Mouse (Mus musculus) mouse embryonic stem cell (cell line): ENCODE measurements around the gene Tbc1d32.
"Not testable (repeated sequence)": the region's sequence is repeated elsewhere in the genome, so short reads cannot be mapped to it uniquely, and the experiment has no call there.

Source experiments
- in situ Hi-C, 2 experiments: fragments of 300-500 bp; cut with MboI; formaldehyde crosslinking; loops; 1 replicate in 1 of 2; 3 replicates in 1 of 2; pipeline ENCODE4 v1.14.3; 2019 to 2020; ENCODE audit warnings: low sequenced_read_pairs in 2 of 2, low pct_unique_long_range_greater_than_20kb in 1 of 2, mixed read lengths in 1 of 2; ENCODE audit not compliant: unreplicated experiment in 1 of 2

Tbc1d32 gene

DNA sequence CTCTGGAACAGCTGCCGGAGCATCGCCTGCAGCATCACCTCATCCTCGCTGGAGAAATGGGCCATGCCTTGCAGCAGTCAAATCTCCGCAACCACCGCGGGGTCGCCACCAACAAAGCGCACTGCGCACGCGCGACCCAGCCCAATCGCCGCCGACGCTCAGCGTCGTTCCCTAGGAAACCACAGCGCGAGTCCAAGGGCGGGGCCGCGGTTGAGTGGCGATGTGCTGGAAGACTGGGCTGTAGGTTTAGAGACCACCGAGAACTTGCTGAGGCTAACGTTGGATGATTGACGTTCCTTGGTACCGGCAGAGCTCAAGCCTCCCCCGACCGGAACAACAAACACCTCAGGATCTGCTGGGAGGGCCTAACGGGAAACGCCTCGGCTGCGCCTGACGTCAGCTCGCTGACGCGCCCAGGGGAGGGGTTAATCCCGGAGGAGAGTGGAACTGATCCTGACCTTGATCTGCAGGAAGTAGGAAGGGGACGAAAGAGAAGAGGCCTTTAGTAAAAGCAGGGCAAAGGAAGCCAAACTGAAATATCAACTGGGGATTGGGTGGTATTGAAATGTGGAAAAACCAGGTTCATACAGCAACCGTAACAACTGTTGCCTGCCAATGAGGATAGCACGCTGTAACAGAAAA lies at the start of gene Tbc1d32:
Tbc1d32 (minus strand) TSS at position 122 of the 642 bp plus-strand sequence.
- in situ Hi-C loops, result no loop called here

- in situ Hi-C loops, result no loop called here
Measured at GRCm38 (mm10) chr10:56227771-56228275, 666 bp downstream of the Tbc1d32 start.

GRCm38 (mm10) chr10:56215797-56216196 lies 12.7 kb downstream of the Tbc1d32 start:
- in situ Hi-C loops, result no loop called here

GRCm38 (mm10) chr10:56210343-56210742 lies 18.1 kb downstream of the Tbc1d32 start:
- in situ Hi-C loops, result no loop called here

DNA sequence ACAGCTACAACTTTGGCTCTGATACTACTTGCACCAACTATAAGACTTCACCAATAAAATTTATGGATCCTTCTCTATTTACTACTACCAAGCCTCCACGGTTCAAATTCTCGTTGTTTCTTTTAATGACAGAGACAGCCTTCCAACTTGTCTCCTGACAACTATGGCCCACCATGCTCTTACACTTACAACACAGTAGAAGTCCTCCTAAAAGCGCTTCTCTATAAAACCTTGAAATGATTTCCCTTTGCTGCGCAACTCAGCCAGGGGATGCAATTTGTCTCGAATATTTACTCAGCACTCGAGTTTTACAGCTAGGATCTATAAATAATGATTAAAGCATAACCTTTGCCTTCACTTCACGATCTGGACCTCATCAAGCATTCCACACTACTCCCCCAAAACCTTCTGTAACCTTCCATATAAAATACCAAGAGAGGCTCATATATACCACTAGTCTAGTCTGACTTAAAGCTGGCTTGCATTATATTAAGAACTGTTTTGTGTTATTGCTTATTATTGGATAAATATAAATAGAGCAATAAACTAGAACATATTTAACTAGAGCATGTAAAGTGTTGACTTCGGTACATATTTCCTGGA lies 21.6 kb downstream of the Tbc1d32 start:
- in situ Hi-C loops, result no loop called here

DNA sequence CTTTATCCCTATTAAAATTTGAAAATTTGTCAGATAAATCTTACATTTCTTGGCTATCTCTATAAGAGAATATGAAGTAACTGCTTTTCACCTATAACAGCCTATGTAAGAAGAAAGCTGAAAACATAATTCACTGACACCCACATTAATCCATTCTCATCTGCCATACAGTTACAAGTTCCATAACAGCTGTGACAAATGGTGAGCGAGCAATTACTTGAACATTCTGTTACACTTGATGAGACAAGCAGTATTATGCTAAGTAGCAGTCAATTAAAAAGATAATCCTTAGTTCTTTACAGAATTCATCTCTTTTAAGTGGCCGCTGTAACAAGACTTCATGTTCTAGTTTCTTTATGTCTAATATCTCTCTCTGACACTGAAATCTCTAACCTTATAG lies 24.1 kb downstream of the Tbc1d32 start:
- in situ Hi-C loops, result no loop called here

- in situ Hi-C loops, result no loop called here
Measured at GRCm38 (mm10) chr10:56199902-56200301, 28.6 kb downstream of the Tbc1d32 start.

GRCm38 (mm10) chr10:56198691-56199090 lies 29.8 kb downstream of the Tbc1d32 start:
- in situ Hi-C loops, result no loop called here

DNA sequence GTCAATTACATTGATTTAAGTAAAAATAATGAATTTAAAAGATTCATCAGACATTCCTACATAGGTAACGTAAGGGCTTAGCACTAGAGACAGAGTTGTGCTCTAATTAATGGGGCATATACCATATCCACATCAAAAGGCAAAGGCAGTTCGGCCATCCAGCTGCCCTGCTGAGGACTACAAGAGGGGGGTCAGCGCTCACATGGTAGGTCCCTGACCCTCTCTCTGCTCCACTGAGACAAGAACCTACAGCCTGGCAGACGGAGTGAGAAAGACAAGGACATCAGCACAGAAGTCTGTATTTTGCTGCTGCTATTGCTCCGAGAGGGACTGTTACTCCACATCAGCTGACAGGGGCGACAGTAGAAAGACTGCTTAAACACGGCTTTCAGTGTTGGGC lies 34.2 kb downstream of the Tbc1d32 start:
- in situ Hi-C loops, result no loop called here

DNA sequence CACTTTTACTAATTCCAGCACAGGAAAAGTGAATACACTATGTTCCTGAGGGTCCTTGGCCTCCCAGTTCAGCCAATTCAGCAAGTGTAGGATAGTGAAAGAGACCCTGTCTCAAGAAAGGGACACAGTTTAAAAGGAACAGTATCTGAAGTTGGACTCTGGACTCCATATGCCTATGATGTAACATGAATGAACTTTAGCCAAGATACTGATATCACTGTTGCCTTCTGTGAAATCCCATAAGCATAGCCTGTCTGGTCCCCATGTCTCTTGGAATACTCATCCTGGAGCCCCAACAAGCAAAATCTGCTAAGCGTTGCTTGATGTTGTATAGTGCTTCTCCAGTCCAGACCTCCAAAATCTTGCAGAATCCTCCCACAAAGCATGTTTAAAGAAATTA lies 46.8 kb downstream of the Tbc1d32 start:
- in situ Hi-C loops, result no loop called here

DNA sequence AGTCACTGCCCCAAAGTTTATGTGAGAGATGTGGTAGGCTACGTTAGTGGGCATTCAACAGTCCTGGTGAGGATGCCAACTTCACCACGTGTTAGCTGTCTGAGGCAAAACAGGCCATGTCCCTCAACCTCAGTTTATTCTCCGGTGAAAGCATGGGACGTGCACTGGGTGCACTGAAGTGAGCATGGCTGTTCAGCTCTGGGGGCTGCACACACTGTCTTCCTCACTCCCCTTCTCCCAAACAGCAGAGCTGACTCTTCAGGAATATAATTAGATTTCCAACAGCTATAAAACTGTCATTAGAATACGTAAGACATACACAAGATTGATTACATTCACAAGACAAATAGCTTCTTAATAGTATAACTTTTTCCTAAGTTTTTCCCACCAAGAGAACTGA lies 55.3 kb downstream of the Tbc1d32 start:
- in situ Hi-C loops, result no loop called here

DNA sequence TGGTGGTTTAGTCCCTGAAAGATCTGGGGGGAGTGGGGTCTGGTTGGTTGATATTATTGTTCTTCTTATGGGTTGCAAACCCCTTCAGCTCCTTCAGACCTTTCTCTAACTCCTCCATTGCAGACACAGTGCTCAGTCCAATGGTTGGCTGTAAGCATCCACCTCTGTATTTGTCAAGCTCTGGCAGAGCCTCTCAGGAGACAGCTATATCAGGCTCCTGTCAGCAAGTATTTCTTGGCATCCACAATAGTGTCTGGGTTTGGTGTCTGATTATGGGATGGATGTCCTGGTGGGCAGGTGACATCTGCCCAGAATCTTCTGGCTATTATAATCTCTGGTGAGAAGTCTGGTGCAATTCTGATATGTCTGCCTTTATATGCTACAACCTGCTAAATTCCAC lies 60.8 kb downstream of the Tbc1d32 start:
- in situ Hi-C loops, result not testable (repeated sequence)

GRCm38 (mm10) chr10:56165758-56166157 lies 62.7 kb downstream of the Tbc1d32 start:
- in situ Hi-C loops, result no loop called here

- in situ Hi-C loops, result no loop called here
Measured at GRCm38 (mm10) chr10:56164411-56164810, 64.1 kb downstream of the Tbc1d32 start.

DNA sequence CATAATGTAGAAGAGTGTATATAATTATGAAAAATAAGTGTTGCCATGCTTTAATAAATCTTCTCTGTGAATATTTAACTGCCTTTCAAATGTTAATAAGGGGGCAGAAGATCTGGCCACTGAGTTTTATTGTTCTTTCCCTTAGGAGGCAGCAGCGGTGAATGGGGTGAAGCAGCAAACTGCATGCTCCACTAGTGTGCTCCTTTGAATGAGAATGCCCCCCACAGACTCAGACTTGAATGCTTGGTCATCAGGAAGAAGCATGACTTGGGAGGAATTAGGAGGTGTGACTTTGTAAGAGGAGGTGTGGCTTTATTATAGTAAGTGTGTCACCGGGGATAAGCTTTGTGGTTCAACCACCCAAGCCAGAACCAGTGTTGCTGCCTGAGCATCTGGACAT lies 69.7 kb downstream of the Tbc1d32 start:
- in situ Hi-C loops, result no loop called here

DNA sequence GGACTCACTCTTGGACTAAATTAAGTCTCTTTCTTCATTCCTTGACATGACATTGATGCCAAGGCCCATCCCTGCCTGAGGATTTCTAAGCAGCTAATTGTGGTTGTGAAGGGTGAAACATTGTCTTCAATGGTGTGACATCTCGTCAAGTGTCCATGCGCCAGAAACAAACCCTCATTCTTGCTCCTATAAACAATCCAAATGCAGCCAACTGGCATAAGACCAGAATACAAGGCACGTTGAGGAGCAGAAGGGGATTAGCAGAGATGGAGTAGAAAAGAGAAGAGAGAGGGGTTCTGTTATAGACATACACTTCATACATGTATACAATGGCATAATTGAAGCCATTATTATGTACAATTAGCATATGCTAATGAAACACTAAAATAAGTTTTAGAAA lies 70.3 kb downstream of the Tbc1d32 start:
- in situ Hi-C loops, result no loop called here

GRCm38 (mm10) chr10:56156956-56157355 lies 71.5 kb downstream of the Tbc1d32 start:
- in situ Hi-C loops, result no loop called here

DNA sequence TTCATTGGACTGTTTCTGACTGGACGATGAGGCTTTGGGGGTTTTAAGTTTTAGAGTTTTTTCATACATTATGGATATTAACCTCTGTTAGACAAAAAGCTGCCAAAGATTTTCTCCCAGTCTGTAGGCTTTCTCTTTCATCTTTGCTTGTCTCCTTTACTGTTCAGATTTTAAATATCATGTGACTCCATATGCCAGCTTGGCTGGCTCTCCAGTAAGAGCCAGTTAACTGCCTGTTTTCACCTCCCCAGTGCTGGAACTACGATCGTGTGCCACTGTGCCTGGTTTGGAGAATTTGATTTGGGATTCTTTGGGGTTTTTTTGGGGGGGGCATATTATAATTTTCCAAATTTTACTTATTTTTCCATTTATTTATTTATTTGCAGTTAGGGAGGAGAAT lies 79.6 kb downstream of the Tbc1d32 start:
- in situ Hi-C loops, result no loop called here

- in situ Hi-C loops, result no loop called here
Measured at GRCm38 (mm10) chr10:56137191-56137590, 91.3 kb downstream of the Tbc1d32 start.

DNA sequence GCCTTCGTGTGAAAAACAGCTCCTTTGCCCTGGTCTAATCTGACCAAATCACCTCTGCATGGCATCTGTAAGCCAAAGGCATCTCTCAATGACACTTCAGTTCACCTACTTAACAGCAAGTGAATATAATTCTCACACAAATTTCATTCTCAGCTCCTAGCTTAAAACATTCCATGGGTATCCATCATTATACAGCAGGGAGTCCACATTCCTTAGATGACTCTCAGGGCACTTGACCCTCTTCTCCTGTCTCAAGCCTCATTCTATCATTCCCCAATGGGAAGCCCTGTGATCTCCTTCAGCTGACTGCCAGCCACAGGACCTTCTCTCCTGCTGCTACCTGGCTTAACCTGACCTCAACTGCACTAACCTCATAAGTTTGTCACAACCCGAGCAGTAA lies 98.8 kb downstream of the Tbc1d32 start:
- in situ Hi-C loops, result no loop called here
